In the genomic region with DNA sequence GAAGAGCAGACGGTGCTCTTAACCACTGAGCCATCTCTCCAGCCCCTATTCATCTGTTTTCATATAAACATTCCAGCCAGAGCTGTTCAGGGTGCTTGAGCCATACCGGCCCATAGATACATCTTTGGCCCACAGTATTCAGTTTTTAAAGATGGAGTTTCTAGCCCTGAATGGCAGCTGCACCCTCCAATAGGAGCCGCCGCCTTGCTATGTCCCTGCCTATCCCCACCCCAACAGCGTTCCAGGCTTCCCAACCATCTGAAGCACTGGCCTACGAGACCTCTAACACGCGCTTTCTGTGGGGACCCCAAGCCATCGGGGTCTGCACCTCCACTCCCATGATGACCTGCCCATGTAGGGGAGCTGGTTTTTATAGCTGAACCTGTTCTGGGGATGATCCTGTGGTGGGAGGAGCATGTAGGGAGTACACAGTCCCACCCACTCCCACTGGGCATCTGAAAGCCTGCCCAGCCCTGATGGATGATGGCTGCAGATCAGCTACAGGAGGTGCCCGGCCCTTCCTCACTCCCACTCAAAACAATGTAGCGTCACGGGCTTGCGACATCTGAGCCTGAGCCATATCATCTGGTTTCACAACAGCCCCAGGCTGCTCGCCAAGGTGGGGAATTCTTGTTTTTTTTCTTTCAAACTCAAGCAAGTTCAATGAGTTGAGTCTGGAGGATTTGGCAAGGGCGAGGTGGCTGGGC, we compare ENCODE assay signal across 8 mouse cellular contexts. TPM values are rescaled to one million over a fixed set of nuclear protein-coding genes. Genes with fewer than 3 reads are reported as not detected.
A peak's percentile ranks its signal among the peaks of the same experiment; 100 is the strongest.
DNase-seq lines count a peak whose midpoint lies in the region; ATAC-seq and TF ChIP-seq lines count a peak whose summit lies in the region.

No protein-coding gene starts in this region.

- intact Hi-C loops in left cerebral cortex, postnatal 25 days (cut with DNase I), result no loop called here

- 86% methylated on average over 15 of the region's 15 CpGs for WGBS in intestine, postnatal 0 days
- WGBS in midbrain, embryonic 11.5 days, result 96% methylated on average over 15 of the region's 15 CpGs
- WGBS in midbrain, embryonic 14.5 days, result 92% methylated on average over 15 of the region's 15 CpGs

- no peak overlapping the region for H3K4me2 ChIP-seq in intestine, postnatal 0 days (replicated peaks; ENCODE audit: low read depth)
- H3K4me2 ChIP-seq in midbrain, embryonic 11.5 days, result no peak overlapping the region
- H3K4me2 ChIP-seq in midbrain, embryonic 14.5 days (ENCODE audit: low read length), result no peak overlapping the region

- peaks cover 85% of the 10 kb centered on the region for H3K36me3 ChIP-seq in E14TG2a.4 (ENCODE audit: insufficient read depth, low read length)
- peaks cover 33% of the 10 kb centered on the region; the same call in 1 of the 2 replicates for H3K36me3 ChIP-seq in intestine, postnatal 0 days (ENCODE audit: control insufficient read depth, insufficient read depth)
- peaks cover 9% of the 10 kb centered on the region; the same call in 1 of the 2 replicates for H3K36me3 ChIP-seq in midbrain, embryonic 11.5 days (ENCODE audit: control insufficient read depth, insufficient read depth, low read length)
- peaks cover 13% of the 10 kb centered on the region for H3K36me3 ChIP-seq in midbrain, embryonic 14.5 days (ENCODE audit: control insufficient read depth, insufficient read depth, low read length)

- no peaks in the 10 kb centered on the region for H3K9me3 ChIP-seq in E14TG2a.4 (ENCODE audit: low read length)
- H3K9me3 ChIP-seq in intestine, postnatal 0 days (ENCODE audit: control insufficient read depth), result no peaks in the 10 kb centered on the region
- no peaks in the 10 kb centered on the region for H3K9me3 ChIP-seq in midbrain, embryonic 11.5 days (ENCODE audit: control insufficient read depth, low read length)
- H3K9me3 ChIP-seq in midbrain, embryonic 14.5 days (ENCODE audit: control insufficient read depth, low read length), result no peaks in the 10 kb centered on the region

- peaks cover 74% of the 10 kb centered on the region for H3K4me1 ChIP-seq in E14TG2a.4 (replicated peaks; ENCODE audit: low read depth, low read length)
- H3K4me1 ChIP-seq in intestine, postnatal 0 days (replicated peaks; ENCODE audit: control insufficient read depth, insufficient read depth, low read length), result no peaks in the 10 kb centered on the region
- H3K4me1 ChIP-seq in midbrain, embryonic 11.5 days (ENCODE audit: control insufficient read depth, insufficient read depth, low read length), result peaks cover 8% of the 10 kb centered on the region; the same call in 1 of the 2 replicates
- no peaks in the 10 kb centered on the region for H3K4me1 ChIP-seq in midbrain, embryonic 14.5 days (ENCODE audit: control insufficient read depth, insufficient read depth, low read length)

- TF ChIP-seq CTCF in E14TG2a.4 (conservative IDR thresholded peaks at IDR 0.05; ENCODE audit: low read length), result no peak
- no peak for TF ChIP-seq CTCF in intestine, postnatal 0 days (IDR thresholded peaks at IDR 0.05; ENCODE audit: low read depth)

- no peak overlapping the region for H3K9ac ChIP-seq in intestine, postnatal 0 days (ENCODE audit: low read depth, low read length)
- H3K9ac ChIP-seq in midbrain, embryonic 11.5 days (ENCODE audit: low read length), result no peak overlapping the region
- no peak overlapping the region for H3K9ac ChIP-seq in midbrain, embryonic 14.5 days (replicated peaks; ENCODE audit: low read length)

- no peaks in the 10 kb centered on the region for H3K27me3 ChIP-seq in E14TG2a.4 (ENCODE audit: insufficient read depth, low read length)
- H3K27me3 ChIP-seq in intestine, postnatal 0 days (replicated peaks; ENCODE audit: control insufficient read depth, insufficient read depth, low read length), result no peaks in the 10 kb centered on the region
- no peaks in the 10 kb centered on the region for H3K27me3 ChIP-seq in midbrain, embryonic 11.5 days (ENCODE audit: control insufficient read depth, insufficient read depth, low read length)
- H3K27me3 ChIP-seq in midbrain, embryonic 14.5 days (ENCODE audit: control insufficient read depth, insufficient read depth, low read length), result no peaks in the 10 kb centered on the region

- peak overlapping the region; percentile 20; the same call in 1 of the 2 replicates for H3K4me3 ChIP-seq in E14TG2a.4 (replicated peaks; ENCODE audit: low read length)
- no peak overlapping the region for H3K4me3 ChIP-seq in intestine, postnatal 0 days (ENCODE audit: low read depth, low read length)
- H3K4me3 ChIP-seq in midbrain, embryonic 11.5 days (ENCODE audit: low read depth, low read length), result no peak overlapping the region
- H3K4me3 ChIP-seq in midbrain, embryonic 14.5 days (replicated peaks; ENCODE audit: low read depth, low read length), result no peak overlapping the region

- no peak overlapping the region for H3K27ac ChIP-seq in intestine, postnatal 0 days (ENCODE audit: low read depth, low read length)
- no peak overlapping the region for H3K27ac ChIP-seq in midbrain, embryonic 11.5 days (ENCODE audit: low read depth, low read length)
- no peak overlapping the region for H3K27ac ChIP-seq in midbrain, embryonic 14.5 days (replicated peaks; ENCODE audit: low read depth, low read length)

- peak; percentile 36 to 47 for DNase-seq in adrenal gland, postnatal 4 days (ENCODE audit: low spot score in 2 of 2)
- DNase-seq in midbrain, embryonic 11.5 days (ENCODE audit: low spot score, missing footprints), result no peak
- DNase-seq in left cerebral cortex, postnatal 25 days (ENCODE audit: low spot score in 2 of 2), result no peak
- no peak for DNase-seq in left cerebral cortex, adult 11 months (ENCODE audit: low spot score)
- DNase-seq in midbrain, embryonic 14.5 days, result no peak

- peak; percentile 39; the same call in 1 of the 2 replicates for ATAC-seq in intestine, postnatal 0 days
- peak; percentile 95 for ATAC-seq in megakaryocyte, adult 5-6 weeks (ENCODE audit: poor library complexity, severe bottlenecking)
- no peak for ATAC-seq in midbrain, embryonic 11.5 days (ENCODE audit: low FRiP score)
- no peak for ATAC-seq in midbrain, embryonic 14.5 days (ENCODE audit: low FRiP score, low TSS enrichment)

RNA-seq across cellular contexts. Expression of a gene that starts 39.7 kb away (rescaled TPM):
- total RNA-seq in adrenal gland, postnatal 4 days (2021), result 10 to 100 TPM; 89.6 to 94.7 TPM
- 66.0 and 66.4 TPM in 2 replicates for polyA plus RNA-seq in intestine, postnatal 0 days (2015; fragmentation: Nextera tagmentation; extraction: Ambion mirVana)
- 71.3 and 72.6 TPM in 2 replicates for total RNA-seq in megakaryocyte, adult 5-6 weeks (2015)
- 47.4 and 51.1 TPM in 2 replicates for total RNA-seq in megakaryocyte, adult 5-6 weeks (2017)
- 84.5 and 87.6 TPM in 2 replicates for polyA plus RNA-seq in midbrain, embryonic 11.5 days (2014; fragmentation: Nextera tagmentation; extraction: Ambion mirVana)
- 100 to 1,000 TPM; 104 to 114 TPM for total RNA-seq in left cerebral cortex, postnatal 25 days (2021)
- 90.9 and 93.8 TPM in 2 replicates for polyA plus RNA-seq in midbrain, embryonic 14.5 days (2014; fragmentation: Nextera tagmentation; extraction: Ambion mirVana)

Comparison
In these comparisons a context has a peak if more than half of its experiments do, and no peak if none do; other contexts are left out.
1. DNase-seq: peak in adrenal gland, postnatal 4 days (2 of 2); none in midbrain, embryonic 11.5 days (single experiment), left cerebral cortex, postnatal 25 days (0 of 2), left cerebral cortex, adult 11 months (single experiment) and midbrain, embryonic 14.5 days (single experiment).
2. ATAC-seq: peak in intestine, postnatal 0 days (single experiment) and megakaryocyte, adult 5-6 weeks (single experiment); none in midbrain, embryonic 11.5 days (single experiment) and midbrain, embryonic 14.5 days (single experiment).